Mouse (Mus musculus): ENCODE data around the gene Plxna4.
"Not testable (repeated sequence)": the region's sequence is repeated elsewhere in the genome, so short reads cannot be mapped to it uniquely, and the experiment has no call there.

The Plxna4 gene

DNA sequence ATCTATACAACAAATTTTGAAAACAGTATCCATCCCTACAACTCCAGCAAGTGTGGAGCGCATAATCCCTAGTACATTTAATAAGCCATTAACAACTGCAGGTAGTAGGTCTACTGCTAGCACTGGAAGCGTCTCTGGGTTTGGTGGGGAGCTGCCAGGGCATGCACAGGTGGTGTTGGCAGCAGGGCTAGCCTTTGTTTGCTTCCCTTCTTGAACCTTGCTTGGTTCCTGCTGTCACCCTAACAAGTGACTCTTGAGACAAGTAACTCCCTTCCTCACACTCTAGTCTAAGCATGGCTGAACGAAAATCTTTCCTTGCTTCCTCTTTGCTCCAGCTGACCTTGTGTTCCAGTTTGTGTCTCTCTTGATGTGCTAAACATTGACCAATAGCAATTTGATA is 44.0 kb downstream of the Plxna4 start:
- in situ Hi-C loops (cut with MboI; ENCODE audit: unreplicated experiment in 2 of 2): no loop called here

DNA sequence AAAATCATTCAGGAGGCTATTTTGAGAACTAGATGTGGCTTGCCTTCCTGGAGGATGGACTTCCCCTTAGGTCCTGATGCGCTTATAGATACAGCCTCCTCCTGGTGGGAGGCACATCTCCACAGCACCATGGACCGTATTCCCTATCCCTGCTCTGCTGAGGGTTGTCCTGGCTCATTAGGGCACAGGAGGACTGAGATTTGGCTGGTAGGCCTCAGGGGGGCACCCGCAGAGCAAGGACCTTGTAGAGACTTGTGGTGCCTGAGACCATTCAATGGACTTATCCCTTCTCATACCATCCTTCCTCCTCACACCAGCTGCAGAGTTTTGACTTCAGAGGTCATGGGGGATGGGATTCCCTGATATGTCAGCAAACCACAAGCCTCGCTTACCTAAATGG is 47.8 kb downstream of the Plxna4 start:
- in situ Hi-C loops (cut with MboI; ENCODE audit: unreplicated experiment in 2 of 2): no loop called here

DNA sequence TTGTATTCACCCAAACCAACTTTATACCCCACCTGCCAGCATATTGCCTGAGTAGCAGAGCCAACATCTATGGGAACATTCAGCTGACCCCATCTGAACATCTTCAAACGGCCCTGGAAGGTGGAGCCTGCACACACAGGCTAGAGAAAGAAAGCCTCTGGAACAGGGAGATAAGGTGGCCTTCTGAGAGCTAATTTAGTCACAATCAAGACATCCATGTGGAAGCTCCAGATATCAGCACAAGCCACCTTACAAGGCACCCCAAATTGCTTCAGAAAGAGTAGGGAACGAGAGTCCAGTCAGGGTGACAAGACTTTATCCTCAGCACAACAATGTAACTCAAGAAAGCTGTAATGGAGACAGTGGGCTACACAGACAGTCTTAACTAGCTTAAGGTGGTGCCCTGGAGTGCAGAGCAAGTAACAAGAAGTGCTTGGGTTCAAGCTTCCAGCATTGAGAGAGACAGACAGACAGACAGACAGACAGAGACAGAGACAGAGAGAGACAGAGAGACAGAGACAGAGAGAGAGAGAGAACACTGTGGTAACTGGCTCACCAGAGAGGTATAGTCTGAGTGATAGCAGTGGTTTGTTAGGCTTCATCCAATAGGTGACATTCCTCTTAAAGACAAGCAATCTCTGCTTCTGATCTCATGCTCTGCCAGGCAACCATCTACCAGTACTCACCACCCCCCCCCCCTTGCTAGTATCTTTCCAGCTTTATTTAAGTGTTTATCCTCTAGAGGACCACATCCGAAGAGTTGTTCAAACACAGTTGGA is 53.8 kb downstream of the Plxna4 start:
- in situ Hi-C loops (cut with MboI; ENCODE audit: unreplicated experiment in 2 of 2): no loop called here

DNA sequence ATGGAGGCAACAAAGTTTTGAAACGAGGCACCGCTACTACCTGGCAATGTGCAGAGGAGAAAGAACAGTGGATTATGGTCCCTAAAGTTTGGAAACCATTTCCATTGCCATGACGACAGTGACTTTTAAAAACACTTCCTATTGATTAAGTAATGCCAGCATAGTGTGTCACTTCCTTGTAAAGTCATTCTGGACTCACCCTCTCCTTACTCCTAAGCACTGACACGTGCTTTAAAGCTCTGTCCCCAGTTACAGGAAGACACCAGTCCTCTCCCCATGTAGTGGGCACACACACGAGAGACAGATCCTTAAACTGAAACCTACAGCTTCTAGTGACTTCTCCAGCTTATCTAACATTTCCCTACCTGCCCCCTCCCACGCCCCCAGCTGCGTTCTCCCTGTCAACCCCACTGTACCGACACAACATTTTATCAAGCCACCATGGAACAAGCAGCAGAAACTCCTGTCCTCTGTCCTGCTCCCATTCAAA is 59.9 kb downstream of the Plxna4 start:
- in situ Hi-C loops (cut with MboI; ENCODE audit: unreplicated experiment in 2 of 2): no loop called here

DNA sequence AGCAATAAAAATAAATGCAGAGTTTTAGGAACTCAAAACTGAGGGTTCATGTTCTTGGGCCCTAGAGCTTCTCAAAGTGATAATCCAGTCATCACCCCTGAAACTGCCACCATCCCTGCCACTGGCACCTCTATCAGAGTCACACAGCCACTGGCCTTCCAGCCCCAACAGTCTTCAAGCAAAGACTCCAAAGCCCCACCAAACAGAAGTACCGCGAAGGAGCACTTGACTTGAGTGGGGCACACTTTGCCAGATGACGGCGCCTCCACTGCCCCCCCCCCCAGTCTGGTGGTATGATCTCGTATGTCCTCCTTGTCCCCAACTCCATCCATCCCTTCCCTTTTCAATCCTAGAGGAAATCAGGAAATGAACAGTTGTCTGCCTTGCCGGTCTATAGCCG is 60.5 kb downstream of the Plxna4 start:
- in situ Hi-C loops (cut with MboI; ENCODE audit: unreplicated experiment in 2 of 2): no loop called here

DNA sequence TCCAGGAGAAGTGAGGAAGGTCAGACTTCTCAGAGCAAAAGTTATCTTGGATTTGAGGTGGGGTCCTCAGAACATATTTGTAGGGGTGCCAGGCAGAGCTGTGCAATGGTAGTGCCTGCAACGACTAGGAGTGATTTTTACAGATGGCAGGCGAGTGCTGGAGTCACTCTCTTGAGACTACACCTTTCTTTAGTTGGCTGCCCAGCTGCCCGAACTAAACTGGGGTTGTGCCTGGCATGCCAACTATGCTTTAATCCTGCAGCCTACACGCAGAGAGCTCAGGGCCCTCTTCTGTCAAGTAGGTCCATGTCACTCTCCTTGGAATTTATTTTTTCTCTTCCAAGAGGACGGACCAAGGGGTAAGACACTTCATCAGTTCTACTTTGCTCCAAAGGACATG is 61.2 kb downstream of the Plxna4 start:
- in situ Hi-C loops (cut with MboI; ENCODE audit: unreplicated experiment in 2 of 2): no loop called here

DNA sequence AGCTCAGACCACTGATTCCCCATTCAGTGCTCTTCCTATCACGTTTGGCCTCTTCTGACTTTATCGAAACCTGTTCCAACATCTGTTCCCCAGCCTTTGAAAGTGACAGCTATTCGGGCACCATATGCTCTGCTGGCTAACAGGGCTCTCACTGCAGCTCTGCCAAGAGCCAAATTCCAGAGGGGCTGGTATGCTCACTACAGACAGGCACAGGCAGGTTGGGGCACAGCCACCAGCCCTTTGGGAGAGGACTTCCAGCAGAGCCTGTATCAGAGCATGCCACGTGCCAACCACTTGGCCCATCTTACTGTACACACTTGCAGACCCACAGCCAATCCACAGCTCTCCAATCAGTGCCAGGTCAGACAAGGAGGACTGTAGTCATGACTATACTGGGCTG is 67.9 kb downstream of the Plxna4 start:
- in situ Hi-C loops (cut with MboI; ENCODE audit: unreplicated experiment in 2 of 2): no loop called here

DNA sequence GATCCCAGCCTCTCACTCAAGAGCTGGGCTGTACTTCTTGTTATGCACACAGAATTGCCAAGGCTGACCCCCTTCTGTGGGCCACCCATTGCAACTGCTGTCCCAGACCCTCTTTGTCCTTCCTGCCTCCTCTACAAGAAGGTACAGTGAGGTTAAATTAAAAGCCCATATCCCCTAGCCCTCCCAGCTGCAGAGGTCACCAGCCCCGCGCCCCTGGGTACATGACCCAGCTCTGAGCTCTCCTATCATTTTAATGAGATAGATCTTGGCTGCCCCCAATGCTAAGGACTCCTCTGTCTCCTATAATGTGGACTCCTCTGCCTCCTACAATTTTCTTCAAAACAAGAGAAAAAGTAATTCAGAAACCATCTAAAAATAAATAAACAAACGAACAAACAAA is 69.4 kb downstream of the Plxna4 start:
- in situ Hi-C loops (cut with MboI; ENCODE audit: unreplicated experiment in 2 of 2): no loop called here

DNA sequence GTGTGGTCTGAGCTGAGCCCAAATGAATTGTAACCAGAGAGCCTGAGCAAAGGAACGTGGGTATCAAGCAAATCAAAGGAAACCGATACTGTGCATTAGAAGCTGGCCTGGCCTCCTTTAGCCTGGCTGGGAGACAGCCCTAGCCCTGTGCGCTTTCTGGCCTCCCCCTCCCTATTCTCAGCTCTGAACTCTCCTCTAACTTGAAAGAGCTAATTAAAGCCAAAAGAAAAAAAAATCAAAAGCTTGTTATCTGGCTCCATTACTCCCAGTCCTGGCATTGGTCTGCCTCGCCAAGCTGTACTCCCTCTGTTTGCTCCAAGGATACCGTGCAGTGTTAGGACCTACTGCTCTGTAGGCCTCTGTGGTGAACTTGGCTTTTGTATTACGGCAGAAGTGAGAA is 73.9 kb downstream of the Plxna4 start:
- in situ Hi-C loops (cut with MboI; ENCODE audit: unreplicated experiment in 2 of 2): no loop called here

DNA sequence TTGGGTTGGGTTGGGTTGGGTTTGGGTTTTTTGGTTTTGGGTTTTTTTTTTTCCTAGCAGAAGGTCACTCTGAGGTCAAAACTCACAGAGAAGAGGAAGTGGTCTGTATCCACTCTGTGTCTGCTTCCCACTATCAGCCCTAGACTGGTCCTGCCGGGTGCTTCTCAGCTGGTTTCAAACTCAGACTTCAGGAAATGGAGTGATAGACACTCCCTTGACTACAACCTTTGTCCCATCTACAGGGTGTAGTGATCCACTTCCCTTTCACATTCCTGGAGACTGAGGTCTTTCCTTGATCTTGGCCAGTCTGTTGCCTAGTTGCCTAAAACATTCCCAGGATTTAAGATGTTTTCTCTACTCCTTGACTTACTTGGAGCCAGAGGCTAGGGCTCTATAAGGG is 76.0 kb downstream of the Plxna4 start:
- in situ Hi-C loops (cut with MboI; ENCODE audit: unreplicated experiment in 2 of 2): no loop called here

DNA sequence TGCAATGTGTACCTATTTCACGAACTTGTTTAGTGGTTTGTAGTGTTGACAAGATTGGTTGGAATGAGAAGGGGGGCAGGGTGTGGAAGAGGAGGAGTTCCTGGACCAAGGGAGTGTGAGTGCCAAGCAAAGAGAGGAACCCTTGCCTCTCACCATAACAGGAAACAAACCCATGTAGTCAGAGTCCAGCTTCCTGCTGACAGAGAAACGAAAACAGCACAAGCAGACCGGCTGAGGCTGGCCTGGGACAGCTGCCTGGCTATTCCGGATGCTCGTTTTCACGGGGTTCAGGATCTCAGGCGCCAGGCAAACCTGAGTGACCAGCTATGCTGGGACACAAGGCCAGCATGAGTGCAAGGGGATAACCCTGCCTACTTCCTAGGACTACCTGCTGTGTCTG is 77.1 kb downstream of the Plxna4 start:
- in situ Hi-C loops (cut with MboI; ENCODE audit: unreplicated experiment in 2 of 2): no loop called here

DNA sequence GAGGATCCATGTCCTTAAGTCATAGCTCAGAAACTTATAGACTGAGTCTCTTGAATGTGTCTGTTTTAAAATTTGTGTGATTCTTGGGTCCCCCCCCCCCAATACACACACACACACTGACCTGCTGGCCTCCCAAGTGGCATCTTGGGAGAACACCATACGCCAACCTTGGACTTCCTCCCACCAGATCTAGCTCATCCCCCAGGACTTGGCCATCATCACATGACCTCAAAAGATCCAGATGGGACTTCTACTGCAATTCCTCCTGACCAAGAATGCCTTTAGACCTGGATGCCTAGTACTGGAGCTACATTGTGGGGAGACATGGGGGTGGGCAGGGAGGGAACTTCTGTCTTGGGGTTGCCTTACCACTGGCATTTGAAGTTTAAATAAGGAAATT is 77.5 kb downstream of the Plxna4 start:
- in situ Hi-C loops (cut with MboI; ENCODE audit: unreplicated experiment in 2 of 2): no loop called here

DNA sequence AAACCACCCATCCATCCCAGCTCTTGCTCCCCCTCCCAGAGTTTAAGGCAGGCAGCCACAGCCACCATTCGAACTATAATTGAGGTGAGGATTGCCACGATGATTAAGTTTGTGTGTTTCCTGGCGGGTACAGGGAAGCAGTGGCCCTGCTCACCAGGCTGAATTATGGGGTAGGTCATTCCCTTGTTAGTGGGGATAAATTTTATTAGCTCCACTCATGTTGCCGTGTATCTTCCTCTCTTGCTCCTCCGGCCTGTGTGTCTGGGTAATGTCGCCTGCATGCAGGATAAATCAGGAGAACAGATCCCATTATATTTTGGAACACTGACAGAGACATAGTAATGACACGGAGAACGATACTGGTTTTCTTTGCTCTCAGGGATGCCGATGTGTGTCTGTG is 78.9 kb downstream of the Plxna4 start:
- in situ Hi-C loops (cut with MboI; ENCODE audit: unreplicated experiment in 2 of 2): no loop called here

DNA sequence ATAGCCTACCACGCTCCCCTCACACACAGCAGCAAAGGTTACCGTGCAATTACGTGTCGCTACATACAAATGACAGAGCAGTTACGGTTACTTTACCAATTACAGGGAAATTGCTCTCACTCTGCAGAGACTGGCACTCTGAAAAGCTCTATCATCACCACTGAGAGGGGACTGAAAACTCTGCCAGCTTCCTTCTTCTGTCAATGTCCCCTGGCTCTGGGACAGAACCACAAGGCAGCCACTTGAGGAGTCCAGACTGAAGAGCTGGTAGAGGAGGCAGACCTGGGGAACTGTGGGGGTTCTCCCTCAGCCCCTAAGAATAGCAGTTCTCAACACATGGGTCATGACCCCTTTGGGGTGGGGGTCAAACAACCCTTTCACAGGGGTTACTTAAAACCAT is 83.0 kb downstream of the Plxna4 start:
- in situ Hi-C loops (cut with MboI; ENCODE audit: unreplicated experiment in 2 of 2): no loop called here

DNA sequence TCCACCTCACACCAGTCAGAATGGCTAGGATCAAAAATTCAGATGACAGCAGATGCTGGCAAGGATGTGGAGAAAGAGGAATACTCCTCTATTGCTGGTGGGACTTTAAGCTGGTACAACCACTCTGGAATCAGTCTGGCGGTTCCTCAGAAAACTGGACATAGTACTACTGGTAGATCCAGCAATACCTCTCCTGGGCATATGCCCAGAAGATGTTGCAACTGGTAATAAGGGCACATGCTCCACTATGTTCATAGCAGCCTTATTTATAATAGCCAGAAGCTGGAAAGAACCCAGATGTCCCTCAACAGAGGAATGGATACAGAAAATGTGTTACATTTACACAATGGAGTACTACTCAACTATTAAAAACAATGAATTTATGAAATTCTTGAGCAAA is 86.8 kb downstream of the Plxna4 start:
- in situ Hi-C loops (cut with MboI; ENCODE audit: unreplicated experiment in 2 of 2): not testable (repeated sequence)

DNA sequence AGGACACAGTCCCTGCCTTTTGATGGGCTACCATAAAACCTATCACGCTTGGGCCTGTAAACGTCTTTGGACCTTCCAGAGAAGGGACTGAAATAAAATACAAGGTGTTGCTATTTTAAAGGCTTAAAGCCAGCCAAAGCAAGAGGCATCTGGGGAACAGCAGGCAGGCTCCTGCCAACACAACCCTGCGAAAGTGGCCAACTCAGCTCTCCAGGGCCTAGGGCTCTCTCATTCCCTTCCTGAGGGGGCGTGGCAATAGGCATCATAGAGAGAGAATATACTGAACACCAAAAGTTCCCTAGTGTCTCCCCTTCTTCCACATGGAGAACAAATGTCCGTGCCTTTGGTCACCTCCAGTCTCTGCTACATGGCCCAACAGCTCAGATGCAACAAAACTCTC is 89.9 kb downstream of the Plxna4 start:
- in situ Hi-C loops (cut with MboI; ENCODE audit: unreplicated experiment in 2 of 2): no loop called here

DNA sequence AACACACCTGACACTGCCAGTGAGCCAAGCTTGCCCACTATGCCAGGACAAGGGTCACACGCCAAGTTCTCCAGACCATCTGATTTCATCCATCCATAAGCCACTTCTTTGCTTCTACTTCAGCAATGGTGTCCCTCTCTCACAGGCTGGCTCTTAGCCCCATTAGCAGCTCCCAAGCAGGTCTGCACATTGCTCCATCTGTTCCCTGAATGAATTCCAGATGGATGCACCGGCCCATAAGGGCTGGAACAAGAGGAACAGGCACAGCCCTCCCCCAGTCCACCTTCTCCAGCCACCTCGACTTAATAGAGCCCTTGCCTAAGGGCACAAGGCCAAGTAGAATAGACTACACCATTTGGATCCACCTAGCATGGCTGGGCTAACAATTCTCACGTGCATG is 91.9 kb downstream of the Plxna4 start:
- in situ Hi-C loops (cut with MboI; ENCODE audit: unreplicated experiment in 2 of 2): no loop called here

DNA sequence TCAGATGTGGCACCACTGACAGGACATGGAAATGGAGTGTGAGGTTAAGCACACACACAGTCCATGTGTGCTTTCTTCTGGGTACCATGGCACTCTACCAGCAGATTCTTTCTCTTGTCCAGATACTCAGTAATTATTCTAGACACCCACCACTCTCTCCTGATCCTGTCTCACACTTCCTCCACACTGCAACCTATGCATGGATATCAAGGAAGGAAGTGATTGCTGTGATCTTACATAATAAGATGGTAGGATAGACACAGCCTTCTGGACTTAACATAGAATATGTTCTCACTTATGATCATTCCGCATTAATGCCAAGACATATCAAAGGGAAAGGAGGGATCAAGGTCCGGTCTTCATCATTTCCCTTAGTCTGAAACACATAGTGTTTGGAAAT is 92.5 kb downstream of the Plxna4 start:
- in situ Hi-C loops (cut with MboI; ENCODE audit: unreplicated experiment in 2 of 2): no loop called here

DNA sequence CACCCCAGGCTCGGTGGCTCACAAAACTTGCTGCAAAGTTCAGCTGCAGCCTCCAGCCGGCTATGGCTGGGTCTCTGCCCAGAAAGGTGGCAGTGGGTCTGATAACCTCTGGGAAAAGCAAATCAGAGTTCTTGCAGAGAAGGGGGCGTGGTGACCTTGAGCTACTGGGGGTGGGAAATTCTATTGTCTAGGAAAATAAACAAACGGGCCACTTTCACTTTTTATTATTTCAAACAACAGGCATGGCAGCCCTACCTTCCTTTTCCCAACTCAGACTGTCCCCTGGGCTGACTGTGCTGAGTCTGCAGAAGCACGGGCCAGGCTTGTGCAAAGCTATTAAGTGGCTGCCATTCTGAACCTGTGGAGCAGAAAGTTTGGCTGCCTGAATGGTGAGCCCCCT is 94.4 kb downstream of the Plxna4 start:
- in situ Hi-C loops (cut with MboI; ENCODE audit: unreplicated experiment in 2 of 2): no loop called here

DNA sequence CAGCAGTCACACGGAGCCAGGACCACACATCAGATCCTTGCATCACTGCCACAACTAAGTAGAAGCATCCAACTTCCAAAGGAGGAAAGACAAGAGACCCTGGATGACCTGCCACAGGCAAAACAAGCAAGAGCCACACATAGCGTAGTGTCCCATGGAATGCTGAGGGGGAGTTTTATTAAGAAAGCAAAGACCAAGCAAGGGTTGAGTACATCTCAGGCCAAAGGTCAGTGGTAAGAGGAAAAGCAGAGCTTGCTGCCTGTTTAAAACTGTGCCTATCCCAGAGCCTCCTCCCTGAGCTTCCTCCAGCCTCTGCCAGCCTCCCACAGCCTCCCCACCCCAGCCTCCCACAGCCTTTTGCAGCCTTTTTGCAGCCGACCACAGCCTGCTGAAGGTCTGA is 100.9 kb downstream of the Plxna4 start:
- in situ Hi-C loops (cut with MboI; ENCODE audit: unreplicated experiment in 2 of 2): no loop called here

DNA sequence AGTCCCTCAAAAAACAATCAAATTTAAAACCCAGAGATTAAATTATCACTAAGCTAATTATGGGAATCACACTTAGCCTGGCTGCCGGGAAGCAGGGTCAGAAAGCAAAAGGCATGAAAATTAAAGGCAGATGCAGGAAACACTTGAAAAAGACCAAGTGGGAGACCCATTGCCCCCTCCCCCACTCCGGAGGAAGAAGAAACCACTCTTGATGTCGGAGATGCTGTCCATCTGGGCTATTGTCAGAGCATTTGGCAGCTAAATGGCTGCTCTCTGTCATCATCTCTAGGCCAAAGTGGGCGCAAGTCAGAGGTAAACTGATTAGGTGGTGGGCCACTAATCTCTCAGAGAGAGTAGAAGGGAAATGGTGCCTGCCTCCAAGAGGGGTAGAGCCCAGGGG is 105.5 kb downstream of the Plxna4 start:
- in situ Hi-C loops (cut with MboI; ENCODE audit: unreplicated experiment in 2 of 2): no loop called here

DNA sequence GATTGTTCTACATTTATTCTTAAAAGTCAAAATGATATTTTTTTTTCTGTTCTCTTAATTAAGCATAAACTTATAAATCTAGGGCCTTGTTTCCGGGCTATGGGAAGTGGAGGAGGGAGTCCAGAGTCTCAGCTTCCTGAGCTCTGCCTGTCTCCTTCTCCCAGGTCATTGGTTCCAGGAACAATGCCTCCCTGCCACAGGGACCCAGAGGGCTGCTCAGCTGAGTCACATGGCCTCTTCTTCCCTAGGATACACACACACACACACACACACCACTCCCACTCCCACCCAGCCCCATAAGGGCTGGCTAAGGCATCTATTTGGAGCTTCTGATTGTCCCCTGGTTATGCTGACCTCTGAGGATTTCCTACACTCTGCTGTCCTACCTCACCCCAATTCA is 107.3 kb downstream of the Plxna4 start:
- in situ Hi-C loops (cut with MboI; ENCODE audit: unreplicated experiment in 2 of 2): no loop called here

DNA sequence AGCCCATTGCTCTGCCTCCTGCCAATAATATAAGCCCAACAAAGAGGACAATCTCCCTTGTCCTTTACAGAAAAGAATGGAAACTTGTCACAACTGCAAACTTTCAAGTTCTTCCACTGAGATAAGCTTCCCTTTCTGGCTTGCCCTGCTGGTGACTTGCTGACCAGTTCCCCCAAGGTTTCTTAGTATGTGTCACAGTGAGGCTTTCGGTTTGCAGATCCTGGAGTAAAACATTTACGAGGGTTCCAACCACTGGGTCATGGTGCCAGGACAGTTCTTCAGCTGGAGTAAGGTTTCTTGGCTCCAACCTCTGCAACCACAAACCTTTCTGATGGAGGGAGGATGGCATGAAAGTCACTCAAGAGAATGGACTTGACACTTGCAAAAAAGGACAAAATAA is 108.2 kb downstream of the Plxna4 start:
- in situ Hi-C loops (cut with MboI; ENCODE audit: unreplicated experiment in 2 of 2): no loop called here

All from v-Abl transformed pro-B cells (cell line).